Mouse (Mus musculus) left cerebral cortex, postnatal 25 days (tissue): Measurements from ENCODE around the gene Tlcd1. TPM values are rescaled to one million over a fixed set of nuclear protein-coding genes. Genes with fewer than 3 reads are reported as not detected.
"Not testable (repeated sequence)": the region's sequence is repeated elsewhere in the genome, so short reads cannot be mapped to it uniquely, and the experiment has no call there.

Experiments
- DNase-seq, 2 experiments: peaks; one replicate each; pipeline ENCODE4 v3.0.0; 2022; ENCODE audit warnings: low spot score in 2 of 2, mixed read lengths in 1 of 2
- intact Hi-C: fragments of 180-260 bp; cut with DNase I; formaldehyde crosslinking; loops from one replicate; pipeline ENCODE4 v1.15.1; 2025
- total RNA-seq, 2 experiments: library from RNA; stranded (reverse); gene quantifications; 2 replicates each; pipeline ENCODE4 v1.2.3; 2021

Tlcd1 gene
- total RNA-seq, 2 experiments from 2014 or later: 29.2 to 30.1 TPM

DNA sequence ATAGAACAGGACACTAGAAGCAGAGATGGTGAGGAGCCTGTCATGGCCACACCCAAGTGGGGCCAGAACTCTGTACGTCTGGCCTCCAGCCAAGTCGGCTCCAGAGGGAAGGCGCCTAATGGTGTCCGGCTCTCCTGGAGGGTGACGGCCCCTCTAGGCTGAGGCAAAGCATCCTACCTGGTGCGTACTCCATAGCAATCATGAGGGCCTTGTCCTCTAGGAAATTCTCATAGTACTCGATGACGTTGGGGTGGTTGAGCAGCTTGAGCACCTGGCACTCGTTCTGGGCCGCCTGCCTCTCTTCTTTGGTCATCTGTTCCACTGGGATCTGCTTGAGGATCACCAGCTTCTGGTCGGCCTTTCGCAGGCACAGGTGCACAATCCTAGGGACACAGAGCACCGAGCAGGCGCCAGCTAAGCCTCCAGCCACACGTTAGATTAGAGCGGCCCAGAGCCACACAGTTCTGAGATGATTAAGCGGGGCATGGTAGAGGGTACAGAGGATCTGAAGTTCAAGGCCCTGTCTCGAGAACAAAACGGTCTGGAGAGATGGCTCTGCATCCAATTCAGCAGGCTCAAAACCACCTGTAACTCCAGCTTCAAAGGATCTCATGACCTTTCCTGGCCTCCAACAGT is 3.6 kb upstream of the Tlcd1 start:
- DNase-seq: no peak
- intact Hi-C loops: loop anchor here (10.0 kb wide), 1 partner anchor 348 kb away; no protein-coding TSS in a partner anchor

DNA sequence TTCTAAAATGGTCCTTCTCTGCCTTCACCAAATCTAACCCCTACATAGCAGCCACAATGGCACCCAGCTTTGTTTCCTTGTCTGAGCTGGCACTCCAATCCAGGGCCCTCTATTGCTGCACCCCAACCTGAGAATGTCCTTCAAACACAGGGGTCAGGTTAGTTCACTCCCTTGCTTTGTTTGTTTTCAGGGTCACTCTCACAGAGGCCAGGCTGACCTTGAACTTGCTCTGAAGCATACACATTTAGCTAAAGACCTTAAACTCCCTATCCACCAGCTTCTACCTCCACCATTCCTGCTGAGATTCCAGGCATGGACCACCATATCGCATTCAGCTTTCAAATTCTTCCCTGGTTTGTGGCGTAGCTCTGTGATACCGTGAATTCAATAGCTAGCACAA is 2.0 kb upstream of the Tlcd1 start:
- intact Hi-C loops: loop anchor here (10.0 kb wide), 1 partner anchor 350 kb away; no protein-coding TSS in a partner anchor
- no peak for DNase-seq

DNA sequence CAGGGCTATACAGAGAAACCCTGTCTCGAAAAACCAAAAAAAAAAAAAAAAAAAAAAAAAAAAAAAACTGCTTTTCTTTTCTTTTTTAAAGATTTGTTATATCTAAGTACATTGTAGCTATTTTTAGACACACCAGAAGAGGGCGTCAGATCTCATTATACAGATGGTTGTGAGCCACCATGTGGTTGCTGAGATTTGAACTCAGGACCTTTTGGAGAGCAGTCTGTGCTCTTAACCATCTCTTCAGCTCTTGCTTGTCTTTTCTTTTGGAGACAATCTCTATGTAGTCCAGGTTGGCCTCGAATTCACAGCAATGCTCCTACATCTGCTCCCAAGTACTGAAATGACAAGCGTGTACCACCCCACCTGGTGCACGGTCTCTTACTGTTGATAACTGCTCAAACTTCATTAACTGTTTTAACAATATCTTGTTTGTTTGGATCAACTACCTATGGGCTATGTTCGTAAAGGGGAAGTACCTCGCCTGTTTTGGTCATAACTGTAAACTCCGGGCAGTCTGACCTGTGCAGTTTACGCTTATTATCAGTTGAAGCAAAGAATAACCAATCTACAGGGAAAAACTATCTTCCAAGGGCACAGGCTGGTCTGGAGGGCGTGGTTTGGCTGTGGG is 625 bp upstream of the Tlcd1 start:
- intact Hi-C loops: loop anchor here (2.0 to 10.0 kb wide), 3 partner anchors 23 to 351 kb away; partner anchors contain the start of gene Dhrs13
- no peak for DNase-seq

DNA sequence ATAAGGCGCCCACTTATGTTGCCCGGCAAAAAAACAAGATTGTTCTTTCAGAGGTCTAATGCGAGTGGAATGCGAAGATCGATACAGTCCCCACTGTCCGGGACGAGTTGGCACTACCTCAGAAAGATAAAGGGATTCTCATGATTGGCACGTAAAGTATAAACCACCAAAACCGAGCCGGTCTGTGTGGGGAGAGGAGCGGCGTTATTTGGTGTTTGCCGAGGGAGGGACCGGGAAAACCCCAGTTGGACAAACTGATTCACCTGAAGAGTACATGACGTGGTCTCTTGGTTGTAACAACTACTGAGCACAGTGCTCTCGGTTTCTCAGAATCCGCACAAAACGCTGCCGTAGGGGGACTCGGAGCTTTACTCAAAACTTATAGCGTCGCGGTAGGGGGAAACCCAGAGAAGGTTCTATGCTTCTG is 407 bp downstream of the Tlcd1 start:
- intact Hi-C loops: loop anchor here (1.0 to 10.0 kb wide), 4 partner anchors 24 to 352 kb away; partner anchors contain the start of gene Dhrs13
- no peak for DNase-seq

DNA sequence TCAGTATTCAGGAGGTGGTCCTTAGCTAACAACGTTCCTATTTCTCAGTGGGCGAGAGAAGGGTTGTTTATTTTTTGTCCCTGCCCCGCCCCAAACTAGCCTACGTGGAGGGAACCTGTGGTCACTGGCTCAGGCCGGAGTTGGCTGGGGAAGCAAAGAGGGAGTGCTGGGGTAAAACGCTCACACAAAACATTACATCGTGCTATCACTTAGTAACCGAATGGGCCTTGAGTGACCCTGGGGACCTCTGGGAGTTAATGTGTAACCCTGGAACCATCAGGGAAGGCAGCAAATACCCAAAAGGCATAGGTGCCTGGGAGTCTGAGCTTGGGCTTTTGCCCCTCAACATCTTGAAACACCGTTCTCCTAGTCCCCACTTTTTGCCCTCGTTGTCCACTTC is 926 bp downstream of the Tlcd1 start:
- intact Hi-C loops: loop anchor here (1.0 to 10.0 kb wide), 4 partner anchors 25 to 353 kb away; partner anchors contain the start of gene Dhrs13
- no peak for DNase-seq

DNA sequence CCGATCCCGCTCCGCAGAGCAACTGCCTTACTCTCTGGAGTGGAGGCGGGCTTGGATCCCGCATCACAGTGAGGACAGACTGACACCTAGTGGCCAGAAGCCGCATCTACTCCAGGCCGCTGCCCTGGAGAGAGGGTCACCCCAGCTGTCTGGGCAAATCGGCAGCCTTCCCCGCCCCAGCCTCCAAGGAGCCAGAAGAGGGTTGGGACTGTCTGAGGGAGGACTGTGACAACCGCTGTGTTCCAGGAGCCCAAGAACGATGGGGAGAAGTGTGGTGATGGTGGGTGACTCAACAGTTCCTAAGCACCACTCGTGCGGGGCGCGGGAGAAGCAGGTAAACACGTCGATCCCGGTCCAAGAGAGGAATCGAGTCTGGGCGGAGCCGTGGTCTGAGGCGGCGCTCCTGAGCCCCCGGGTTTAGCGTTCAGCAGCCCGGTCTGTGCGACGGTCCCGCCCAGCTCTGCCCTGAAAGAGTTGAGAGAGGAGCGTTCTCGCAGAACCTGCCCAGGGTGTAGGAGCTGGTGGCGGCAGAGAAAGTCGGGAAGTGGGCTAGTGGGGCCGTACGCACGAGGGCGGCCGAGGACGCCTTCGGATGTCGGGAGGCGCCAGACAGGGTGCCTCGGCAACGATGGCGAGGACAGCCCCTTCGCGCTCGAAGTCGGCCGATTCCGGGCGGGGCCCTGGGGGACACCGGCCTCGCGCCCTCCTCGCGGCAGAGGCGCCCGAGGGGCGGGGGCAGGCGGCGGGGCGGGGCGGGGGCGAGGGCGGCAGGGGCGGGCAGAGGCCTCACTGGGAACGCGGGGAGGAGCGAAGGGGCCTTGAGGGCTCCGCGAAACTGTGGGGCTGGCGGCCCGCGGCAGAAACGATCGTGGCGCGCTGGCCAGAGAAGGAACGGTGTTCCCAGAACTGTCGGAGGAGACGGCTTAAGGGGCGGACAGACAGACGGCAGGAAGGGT is 1.7 kb downstream of the Tlcd1 start:
- intact Hi-C loops: loop anchor here (1.0 to 10.0 kb wide), 6 partner anchors 25 to 353 kb away; partner anchors contain the start of gene Dhrs13
- peak; percentile 93 to 95 for DNase-seq

DNA sequence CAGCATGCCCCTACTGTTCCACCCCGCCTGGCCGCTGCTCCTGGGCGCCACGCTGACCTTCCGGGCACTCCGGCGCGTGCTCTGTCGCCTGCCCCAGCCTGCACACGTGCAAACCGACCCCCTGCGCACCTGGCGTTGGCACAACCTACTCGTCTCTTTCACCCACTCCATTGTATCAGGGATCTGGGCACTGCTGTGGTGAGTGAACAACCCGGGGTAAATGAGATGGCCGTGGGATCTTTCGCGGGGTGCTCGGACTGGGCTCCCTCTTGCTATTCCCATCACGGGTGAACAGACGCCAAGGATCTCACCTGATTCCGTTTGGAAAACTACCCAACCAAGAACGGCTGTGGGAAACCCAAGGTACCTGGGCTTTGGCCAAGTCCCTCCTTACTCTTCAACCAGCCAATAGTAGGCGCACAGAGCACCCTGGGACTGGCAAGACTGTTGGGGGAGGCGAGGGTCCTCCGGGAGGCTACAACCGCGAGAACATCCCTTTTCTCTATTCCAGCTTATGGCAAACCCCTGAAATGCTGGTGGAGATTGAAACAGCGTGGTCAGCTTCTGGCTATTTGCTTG is 2.4 kb downstream of the Tlcd1 start:
- peak in 1 of 2 experiments; percentile 52 for DNase-seq
- intact Hi-C loops: loop anchor here (2.0 to 10.0 kb wide), 4 partner anchors 147 to 354 kb away; partner anchors contain the start of gene Dhrs13

DNA sequence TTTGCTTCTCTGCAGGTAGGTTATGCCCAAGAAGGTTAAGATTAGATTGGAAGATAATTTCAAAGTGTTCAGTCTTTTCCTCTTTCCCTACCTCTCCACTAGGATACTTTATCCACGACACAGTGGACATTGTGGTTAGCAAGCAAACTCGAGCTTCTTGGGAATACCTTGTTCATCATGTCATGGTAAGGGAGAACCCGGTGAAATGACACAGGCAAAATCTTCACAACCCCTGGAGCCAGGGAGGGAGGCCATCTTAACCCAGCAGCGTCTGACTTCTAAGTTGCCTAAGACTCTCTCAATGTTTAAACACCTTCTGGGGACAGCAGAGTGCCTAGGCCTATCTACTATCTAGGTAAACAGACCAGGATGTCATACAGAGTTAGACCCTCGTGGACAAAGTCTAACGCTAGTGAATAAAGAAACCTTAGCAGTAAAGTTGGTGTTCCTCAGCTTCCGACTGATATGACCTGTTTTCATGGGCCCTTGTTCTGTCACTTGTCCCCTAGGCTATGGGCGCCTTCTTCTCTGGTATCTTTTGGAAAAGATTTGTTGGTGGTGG is 3.0 kb downstream of the Tlcd1 start:
- intact Hi-C loops: loop anchor here (2.0 to 10.0 kb wide), 4 partner anchors 147 to 355 kb away; partner anchors contain the start of gene Dhrs13
- DNase-seq: no peak

DNA sequence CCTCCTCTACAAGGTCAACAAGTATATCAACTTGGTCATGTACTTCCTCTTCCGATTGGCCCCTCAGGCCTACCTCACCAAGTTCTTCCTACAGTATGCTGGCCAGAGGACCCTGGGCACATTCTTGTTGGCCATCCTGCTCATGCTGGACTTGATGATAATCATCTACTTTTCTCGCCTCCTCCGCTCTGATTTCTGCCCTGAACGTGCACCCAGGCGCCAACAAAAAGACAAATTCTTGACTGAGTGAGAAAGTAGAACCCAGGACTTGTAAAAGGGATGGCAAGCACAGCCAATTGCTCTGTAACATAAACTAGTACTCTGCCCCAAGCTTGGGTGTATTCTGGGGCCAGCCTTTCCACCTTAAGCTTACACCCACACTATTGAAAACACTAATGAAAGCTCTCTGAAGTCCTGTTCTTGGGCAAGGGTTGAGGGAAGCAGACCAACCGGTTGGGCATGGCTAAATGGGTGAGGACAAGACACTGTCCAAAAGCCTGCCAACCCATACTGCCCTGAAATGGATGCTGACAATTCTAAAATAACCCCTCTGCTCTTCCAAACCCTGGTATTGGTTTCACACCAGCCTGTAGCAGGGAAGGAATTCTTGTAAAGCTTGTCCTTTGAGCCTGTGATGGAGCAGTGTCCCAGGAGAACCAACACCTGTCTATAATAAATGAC is 3.7 kb downstream of the Tlcd1 start:
- intact Hi-C loops: no loop called here
- DNase-seq: no peak

DNA sequence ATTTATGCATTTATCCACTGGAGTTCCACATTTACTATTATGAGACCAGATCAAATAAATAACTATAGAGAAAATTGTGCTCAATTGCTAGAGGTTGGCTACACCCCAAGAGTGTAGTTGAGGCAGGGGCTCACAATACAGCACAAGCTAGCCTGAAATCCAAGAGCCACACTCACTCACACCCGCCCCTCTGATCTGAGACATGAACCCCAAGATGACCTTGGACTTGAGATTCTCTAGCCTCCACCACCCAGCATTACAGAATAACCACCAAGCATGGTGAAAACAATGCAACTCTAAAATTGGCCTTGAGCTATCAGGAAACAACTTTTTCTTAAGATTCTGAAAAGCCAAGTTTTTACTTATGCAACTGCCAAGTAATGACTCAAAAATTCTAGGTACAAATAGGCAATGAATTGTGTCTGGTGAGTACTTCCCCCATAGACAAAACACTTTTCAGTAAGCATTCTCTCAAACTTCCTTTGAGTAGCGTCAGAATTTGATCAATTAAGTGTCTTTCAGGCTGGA is 5.4 kb downstream of the Tlcd1 start:
- DNase-seq: no peak
- intact Hi-C loops: no loop called here

DNA sequence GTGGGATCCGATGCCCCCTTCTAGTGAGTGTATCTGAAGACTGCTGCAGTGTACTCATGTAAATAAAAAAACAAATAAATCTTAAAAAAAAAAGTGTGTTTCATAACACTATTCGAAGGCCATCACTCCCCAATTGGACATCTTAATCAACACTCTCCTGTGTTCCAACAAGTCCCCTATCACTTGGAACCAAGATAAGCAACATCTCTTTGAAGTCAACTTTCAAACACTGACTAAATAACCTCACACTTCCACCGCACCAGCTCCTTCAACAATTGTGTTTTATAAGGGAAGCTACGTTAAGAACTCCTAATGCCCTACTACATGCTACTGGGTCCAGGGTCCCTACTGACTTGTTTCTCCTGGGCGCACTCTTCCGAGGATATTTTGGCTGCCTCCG is 5.9 kb downstream of the Tlcd1 start:
- no peak for DNase-seq
- intact Hi-C loops: no loop called here

DNA sequence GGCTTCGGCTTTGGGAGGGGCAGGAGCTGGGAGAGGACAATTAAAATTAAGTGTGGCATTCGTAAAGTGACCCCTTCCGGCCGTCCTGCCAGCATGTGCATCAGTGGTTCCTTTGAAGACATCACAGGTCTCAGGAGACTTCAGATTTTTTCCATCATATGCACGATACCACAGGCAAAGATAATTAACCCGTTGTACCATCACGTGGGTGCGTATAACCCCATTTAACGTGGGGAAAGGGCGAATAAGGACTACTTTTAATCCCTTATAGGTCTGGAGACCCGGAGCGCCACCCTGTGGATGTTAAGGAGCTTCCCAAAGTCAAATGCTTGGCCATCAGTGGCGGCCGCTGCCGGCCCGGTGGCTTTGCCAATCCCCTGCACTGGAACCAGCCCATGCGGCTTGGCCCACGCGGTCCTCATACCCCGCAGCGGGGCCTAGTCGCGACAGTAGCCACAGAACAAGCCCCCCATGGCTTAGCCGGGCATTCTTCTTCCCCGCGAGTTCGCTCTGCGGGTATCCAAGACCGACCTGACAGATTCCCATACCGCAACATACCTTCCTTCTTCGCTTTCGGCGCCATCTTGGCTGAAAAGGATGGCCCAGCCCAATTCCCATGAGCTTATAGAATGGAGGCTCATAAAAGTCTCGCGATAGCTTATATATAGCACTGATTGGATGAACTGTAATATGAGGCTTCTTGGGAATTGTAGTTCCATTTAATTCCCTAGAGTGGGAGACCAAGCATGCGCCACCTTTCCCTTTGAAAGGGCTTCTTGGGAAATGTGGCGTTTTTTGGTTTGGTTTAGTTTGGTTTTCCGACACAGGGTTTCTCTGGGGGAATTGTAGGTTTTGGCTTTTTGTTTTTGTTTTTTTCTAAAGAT is 6.7 kb downstream of the Tlcd1 start, which contains the start of gene Rpl23a:
Gene Rpl23a, minus strand, starts transcription at position 624 of the 884 bp plus-strand sequence.
- intact Hi-C loops: no loop called here
- peak; percentile 89 to 95 for DNase-seq

DNA sequence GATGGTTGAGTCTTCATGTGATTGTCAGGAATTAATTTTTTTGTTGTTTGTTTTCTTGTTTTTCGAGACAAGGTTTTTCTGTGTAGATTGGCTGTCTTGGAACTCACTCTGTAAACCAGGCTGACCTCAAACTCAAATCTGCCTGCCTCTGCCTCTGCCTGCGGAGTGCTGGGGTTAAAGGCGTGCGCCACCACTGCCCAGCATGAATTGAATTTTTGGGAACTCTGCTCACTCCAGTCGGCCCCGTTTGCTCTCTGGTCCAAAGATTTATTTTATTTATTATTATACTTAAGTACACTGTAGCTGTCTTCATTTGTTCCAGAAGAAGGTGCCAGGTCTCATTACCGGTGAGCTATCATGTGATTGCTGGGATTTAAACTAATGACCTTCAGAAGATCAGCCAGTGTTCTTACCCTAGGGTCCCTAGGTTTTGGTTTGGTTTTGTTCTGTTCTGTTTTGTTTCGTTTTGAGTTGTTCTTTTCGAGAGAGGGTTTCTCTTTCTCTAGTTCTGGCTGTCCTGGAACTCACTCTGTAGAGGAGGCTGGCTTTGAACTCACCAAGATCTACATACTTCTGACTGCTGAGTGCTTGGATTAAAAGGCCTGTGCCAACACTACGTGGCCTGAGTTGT is 7.5 kb downstream of the Tlcd1 start:
- intact Hi-C loops: no loop called here

DNA sequence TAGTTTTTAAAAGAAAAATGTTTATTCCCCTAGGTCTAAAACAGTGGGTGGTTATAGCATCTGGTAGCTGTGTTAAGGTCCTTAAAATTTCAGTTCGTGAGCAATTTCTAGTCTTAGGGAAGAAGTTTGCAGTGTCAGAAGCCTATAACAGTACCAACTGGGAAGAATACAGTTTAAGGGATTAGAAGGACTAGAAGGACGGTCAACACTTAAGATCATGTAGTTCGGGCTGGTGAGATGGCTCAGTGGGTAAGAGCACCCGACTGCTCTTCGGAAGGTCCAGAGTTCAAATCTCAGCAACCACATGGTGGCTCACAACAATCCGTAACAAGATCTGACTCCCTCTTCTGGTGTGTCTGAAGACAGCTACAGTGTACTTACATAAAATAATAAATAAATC is 8.2 kb downstream of the Tlcd1 start:
- DNase-seq: not testable (repeated sequence)
- intact Hi-C loops: loop anchor here (5.0 kb wide), 1 partner anchor 58 kb away; no protein-coding TSS in a partner anchor

More for the DNA sequence above, 7.5 kb downstream of the Tlcd1 start:
- DNase-seq: no peak

DNA sequence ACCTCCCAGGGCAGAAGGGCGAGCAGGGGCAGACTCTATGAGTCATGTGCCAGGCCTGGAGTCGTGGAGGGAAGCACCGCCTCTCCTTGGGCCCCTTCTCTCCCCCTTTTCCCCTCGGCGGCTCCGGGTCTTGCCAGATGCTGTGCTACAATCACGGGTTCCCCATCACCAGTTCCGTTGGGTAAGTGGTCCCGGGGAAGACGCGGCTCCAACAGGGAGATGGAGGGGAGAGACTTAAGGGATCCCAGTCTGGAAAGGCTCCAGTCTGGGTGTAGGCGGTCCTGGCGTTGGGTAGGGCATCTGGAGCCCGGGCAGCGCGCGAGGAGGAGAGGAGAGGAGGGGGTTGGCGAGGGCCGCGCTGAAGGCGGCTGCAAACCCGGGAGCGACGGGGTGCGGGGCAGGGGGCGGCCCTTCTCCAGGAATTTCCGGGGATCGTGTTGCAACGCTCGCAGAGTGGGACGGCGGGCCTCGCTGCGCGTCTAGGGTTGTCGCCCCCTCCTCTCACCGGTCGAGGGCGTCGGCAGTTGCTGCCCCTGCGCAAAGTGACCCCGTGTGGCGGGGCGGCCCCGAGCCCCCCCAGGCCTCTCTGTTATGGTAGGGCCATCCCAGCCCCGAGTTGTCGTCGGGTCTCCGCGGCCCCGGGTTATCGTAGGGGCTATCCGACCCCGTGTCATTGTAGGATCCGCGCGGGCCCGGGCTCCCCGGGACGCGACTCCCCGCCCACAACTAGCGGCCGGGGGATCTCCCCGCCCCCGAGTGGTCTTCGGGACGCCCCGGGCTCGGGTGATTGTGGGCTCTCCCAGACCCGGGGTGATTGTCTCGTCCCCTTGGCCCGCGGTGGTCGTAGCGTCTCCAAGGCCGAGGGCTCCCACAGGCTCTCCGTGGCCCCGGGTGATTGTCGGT is 12.1 kb downstream of the Tlcd1 start, which contains the start of gene Rab34:
Gene Rab34, plus strand, starts transcription at position 100 of the 903 bp plus-strand sequence.
- DNase-seq: peak; percentile 62 to 68
- intact Hi-C loops: loop anchor here (2.0 to 5.0 kb wide), 2 partner anchors 26 to 54 kb away; no protein-coding TSS in a partner anchor
